Mouse (Mus musculus): Measurements from ENCODE around the gene Ddx19b.
A peak's percentile ranks its signal among the peaks of the same experiment; 100 is the strongest.
"Not testable (repeated sequence)": the region's sequence is repeated elsewhere in the genome, so short reads cannot be mapped to it uniquely, and the experiment has no call there.

Gene Ddx19b

DNA sequence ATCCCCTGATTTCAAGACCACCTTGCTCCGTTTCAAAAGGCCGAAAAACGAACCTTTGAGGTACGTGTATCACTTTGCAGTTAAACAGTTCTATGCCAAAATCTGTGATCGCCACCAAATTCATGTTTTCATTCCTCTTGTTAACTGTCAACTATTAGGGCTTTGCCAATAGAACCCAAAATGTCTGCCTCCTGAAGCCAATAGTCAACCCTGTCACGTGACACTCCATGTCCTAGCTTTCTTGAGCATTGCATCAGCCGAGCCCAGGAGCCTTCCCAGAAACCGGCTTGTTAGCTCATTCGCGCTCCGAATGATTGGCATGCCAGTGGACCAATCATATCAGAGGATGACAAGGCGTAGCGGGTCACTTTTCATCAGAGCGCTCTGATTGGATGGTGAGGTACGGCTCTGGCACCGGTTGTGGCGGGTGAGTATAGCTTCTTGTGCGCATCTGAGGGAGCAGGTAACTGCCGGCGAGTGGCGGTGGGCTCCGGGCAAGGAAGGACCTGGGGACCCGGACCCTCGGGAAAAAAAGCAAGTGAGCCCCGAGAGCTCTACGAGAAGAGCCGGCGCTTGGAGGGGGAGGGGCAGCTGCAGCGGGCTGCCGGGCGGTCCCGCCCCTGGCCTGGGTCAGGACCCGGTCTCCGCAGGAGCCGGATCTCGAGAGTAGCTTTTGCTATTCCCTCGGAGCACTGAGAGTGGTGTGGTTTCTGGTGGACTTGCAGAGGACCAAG, 2.1 kb upstream of the Ddx19b start:
- peak; percentile 100 for DNase-seq (ENCODE audit: low spot score)

DNA sequence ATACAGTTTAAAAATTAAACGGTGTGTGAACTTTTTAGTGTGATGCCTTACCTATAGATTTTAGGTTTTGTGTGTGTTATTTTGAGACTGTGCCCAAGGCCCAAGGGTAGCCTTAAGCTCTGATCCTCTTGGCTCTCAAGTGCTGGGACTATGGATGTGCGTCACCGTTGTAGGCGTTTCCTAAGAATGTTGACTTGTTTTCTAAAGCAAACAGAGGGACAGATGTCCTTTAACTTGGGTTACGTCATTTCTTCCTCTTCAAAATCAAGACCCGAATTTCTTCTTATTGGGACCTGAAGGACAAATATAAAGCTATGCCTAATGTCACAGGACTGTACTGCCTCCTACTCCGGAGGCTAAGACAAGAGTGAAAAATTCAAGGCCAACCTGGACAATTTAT, 1.4 kb upstream of the Ddx19b start, which contains the start of gene Aars:
Gene Aars (plus strand): TSS at position 229 of the 400 bp plus-strand sequence.
- no peak for DNase-seq (ENCODE audit: low spot score)

DNA sequence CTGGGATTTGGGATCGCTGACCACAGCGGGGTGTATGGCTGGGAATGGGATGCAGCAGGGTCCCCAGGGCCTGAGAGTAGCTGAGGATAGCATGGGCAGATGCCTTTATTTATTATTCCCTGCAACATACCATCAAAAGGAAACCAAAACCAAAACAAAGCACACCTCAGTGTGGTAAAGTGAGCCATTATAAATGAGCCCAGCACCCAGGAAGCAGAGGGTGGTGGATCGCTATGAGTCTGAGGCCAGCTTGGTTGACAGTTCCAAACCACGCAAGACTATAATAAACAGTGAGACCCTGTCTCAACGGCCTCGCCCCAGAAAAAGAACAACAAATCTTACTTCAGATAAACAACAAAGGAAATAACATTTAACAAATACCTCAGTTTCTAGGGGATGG, 1.5 kb downstream of the Ddx19b start:
- DNase-seq (ENCODE audit: low spot score), result no peak

DNA sequence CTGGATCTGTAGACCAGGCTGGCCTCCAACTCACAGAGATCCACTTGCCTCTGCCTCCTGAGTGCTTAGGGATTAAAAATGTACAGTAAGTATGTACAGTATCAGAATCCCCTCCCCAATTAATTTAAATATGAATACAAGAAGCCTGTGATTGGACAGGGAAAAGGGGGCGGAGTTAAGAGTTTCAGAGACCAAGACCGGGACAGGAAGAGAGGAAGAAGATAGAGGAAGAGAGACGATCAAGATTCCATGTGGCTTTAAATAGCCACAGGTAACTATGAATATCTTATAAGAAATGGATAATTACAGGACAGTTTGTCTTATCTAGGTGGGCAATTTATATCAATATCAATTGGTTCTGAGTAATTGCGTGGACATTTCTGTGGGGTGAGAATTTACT, 2.0 kb downstream of the Ddx19b start:
- DNase-seq (ENCODE audit: low spot score), result no peak

DNA sequence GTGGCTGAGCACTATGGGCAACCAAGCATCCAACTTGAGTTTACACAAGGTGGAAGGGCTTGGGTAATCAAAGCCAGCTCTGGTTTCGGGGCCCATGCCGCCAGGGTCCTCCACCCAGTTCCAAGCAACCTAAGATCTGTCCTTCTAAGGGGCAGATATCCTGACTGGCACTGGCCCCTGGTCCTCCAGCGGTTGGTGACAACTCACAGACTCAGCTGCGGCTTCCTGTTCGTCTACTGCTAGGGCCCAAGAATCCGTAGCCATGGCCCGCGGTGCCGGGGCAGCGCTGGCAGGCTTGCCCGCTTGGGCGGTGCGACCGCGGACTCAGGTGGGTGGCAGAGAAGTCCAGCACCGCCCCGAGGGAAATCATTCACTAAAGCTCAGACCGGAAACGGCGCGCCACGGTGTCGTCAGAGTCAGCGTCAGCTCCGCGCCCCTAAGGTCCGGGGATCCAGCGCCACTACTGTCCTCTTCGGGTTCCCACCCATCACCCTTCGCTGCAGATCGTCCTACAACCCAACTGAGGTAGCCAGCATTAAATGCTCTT, 4.1 kb downstream of the Ddx19b start:
- DNase-seq (ENCODE audit: low spot score), result peak; percentile 91

DNA sequence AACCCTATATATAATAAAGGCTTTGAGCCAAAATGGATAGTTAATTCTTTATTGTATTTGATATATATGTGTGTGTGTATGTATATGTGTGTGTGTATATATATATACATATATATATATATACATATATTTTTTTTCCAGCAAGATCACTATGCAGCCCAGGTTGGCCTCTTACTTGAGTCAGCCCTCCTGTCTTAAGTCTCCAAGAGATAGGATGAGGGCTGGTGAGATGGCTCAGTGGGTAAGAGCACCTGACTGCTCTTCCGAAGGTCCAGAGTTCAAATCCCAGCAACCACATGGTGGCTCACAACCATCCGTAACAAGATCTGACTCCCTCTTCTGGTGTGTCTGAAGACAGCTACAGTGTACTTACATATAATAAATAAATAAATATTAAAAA, 4.9 kb downstream of the Ddx19b start:
- DNase-seq (ENCODE audit: low spot score), result not testable (repeated sequence)

DNA sequence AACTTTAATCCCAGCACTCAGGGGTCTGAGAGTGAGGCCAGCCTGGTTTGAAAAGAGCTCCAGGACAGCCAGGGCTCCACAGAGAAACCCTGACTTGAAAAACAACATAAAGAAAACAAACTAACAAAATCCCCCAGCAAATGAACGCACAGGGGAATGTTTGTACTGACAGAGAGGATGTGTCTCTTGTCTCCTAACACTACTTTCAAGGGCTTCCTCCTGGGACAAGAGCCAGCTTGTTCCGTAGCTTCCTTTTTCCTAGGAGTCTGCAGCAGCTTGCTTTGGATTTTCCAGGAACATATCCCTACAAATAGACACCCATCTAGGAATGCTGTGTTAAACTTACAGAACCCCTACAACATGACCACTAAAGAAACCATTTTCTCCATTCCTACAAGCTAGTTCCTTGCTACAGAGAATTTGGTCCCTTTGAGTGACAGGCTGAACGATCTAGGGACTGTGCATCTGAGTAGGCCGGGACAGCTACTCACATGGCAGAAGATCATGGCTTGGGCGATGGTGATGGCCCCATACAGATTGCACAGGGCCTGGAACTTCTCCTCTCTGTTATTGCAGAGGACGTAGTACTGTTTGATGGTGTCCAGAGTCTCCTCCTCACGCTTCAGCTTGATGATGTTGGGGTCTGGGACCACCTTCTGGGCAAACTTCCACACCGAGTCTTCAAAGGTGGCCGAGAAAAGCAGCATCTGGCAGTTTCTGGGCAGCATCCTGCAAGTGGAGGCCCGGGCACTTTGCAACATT, 21.1 kb downstream of the Ddx19b start:
- DNase-seq (ENCODE audit: low spot score), result not testable (repeated sequence)

DNA sequence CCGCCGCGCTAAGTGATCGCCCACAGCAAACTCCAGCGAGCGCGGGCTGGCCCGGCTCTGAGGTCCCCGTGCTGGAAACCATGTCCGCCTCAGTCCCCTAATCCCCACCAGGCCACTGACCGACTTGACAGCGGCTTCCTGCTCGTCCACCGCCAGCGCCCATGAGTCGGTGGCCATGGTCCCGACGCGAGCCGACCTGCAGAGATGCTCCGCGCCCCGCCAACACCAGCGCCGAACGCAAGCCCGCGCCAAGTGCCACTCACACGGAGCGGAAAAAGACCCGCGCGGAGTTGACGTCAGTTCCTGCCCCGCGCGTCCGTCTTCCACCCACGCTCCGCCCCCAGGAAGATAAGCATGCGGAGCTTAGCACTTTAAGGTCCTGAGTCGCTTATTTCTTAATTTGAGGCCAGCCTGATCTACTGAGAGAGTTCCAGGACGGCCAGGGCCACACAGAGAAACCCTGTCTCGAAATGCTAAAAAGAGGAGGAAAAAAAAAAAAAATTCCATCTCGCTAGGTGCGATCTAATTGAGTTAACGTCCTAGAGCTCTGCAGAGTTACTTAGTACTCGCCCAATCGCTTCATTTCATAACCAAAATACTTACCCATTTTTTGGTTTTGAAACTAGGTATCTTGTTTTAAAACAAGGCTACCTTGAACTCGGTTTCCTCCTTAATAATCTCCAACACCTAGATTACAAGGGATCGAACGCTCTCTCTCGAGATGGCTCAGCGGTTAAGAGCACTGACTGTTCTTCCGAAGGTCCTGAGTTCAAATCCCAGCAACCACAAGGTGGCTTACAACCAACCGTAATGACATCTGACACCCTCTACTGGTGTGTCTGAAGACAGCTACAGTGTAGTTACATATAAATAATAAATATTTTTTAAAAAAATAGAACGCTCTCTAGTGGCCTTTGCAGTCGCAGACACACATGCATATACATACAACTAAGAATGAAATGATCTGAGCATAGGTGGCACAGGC, 33.7 kb downstream of the Ddx19b start, which contains the start of gene Ddx19a:
Gene Ddx19a (minus strand): TSS at position 254 of the 985 bp plus-strand sequence.
- DNase-seq (ENCODE audit: low spot score), result peak; percentile 89

DNA sequence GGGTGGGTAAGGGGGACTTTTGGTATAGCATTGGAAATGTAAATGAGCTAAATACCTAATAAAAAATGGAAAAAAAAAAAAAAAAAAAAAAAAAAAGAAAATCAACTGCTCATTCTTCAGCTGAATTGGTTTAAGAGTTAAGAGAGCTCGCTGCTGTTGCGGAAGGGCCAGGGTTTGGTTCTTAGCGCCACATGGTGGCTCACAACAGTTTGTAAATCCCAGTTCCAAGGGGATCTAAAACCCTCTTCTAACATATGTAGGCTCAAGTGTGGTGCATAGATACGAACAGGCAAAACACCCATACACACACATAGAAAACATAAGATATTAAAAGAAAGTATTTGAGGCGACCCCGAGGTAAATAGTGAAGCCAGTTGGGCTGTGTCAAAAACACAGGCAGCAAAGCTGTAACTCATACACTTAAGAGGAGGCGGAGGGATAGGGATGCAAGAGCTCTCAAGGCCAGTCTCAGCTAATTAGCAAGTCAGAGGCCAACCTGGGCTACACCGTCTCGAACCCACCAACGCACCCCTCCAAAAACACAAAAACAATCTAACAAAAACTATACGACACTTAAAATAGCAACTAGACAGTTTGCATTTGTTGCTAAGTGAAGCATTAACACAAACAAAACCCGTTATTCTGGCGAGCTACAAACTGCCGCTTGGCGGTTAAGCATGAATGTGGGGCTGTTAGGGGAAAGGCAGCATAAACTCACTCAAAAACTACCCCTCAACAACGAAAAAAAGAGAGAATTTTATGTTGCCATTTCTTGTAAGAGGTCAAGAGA, 34.7 kb downstream of the Ddx19b start:
- DNase-seq (ENCODE audit: low spot score), result no peak

DNA sequence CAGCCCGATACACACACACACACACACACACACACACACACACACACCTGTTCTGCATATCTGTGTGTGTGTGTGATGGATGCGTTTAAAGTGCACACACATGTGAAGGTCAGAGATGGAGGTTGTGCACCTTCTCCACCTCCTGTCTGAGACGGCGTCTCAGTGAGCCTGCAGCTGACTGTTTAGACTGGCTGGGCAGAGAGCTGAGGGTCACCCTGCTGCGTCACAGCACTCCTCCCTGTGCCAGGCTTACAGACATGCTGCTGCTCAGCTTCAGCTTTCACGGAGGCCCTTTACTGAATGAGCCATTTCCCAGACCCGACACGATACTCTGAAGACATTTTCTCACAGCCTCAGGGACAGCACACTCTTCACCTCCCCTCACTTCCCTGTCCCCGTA, 41.5 kb downstream of the Ddx19b start:
- DNase-seq (ENCODE audit: low spot score), result no peak

DNA sequence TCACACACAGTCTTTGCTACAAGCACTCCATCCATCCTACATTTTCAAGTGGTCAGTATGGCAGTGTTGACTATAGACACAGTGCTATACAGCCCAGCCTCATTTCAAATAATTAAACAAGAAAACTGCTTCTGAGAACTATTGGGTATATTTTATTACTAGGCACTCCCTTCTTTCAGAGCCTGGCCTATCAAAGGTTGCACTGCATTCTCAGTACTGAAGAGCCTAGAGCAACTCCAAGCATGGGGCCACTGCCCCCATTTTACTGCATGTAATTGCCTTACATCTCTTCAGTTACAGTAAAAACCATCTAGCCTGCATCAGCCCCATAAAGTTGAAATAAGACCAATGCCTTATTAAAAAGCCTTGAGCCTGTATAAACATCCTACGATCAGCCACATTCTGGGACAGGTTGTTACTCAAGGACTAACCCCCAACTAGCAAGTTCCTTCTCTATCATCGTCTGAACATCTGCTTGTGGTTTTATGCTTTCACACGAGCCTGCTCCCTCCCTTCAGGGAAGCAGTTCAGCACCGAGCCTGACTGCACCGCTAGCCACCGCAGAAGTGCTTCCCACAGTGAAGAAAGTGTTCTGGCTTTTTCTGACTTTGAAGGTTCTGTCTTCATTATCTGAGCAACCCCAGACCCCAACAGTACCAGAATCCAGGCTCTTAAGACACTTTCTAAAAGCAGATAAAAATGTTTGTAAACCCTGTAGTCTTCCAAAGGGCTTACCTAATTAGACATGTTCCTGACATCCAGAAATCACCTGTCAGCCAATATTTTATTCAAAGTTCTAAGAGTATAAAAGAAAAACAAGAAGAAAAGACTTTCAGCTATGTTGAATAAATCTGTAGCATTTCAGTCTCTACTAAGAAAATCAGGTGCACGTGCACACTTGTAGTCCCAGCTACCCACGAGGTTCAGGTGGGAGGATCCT, 43.5 kb downstream of the Ddx19b start:
- DNase-seq (ENCODE audit: low spot score), result no peak

DNA sequence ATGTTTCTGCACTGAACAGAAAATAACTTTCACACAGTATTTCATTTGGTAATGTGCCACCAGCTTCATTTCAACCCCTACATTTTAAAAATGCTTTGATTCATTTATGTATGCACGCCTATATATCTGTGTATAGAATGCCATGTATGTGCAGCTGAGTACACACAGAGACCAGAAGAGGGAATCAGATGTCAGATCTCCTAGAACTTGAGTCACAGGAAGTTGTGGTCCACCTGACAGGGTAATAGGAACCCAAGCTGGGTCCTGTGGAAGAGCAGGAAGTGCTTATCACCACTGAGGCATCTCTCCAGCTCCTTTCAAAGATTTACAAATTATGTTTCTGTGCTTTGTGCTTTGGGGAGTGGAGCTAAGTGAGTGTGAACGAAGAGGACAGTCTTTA, 50.2 kb downstream of the Ddx19b start:
- no peak for DNase-seq (ENCODE audit: low spot score)

DNA sequence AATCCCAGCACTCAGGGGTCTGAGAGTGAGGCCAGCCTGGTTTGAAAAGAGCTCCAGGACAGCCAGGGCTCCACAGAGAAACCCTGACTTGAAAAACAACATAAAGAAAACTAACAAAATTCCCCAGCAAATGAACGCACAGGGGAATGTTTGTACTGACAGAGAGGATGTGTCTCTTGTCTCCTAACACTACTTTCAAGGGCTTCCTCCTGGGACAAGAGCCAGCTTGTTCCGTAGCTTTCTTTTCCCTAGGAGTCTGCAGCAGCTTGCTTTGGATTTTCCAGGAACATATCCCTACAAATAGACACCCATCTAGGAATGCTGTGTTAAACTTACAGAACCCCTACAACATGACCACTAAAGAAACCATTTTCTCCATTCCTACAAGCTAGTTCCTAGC, 53.6 kb downstream of the Ddx19b start:
- DNase-seq (ENCODE audit: low spot score), result not testable (repeated sequence)

DNA sequence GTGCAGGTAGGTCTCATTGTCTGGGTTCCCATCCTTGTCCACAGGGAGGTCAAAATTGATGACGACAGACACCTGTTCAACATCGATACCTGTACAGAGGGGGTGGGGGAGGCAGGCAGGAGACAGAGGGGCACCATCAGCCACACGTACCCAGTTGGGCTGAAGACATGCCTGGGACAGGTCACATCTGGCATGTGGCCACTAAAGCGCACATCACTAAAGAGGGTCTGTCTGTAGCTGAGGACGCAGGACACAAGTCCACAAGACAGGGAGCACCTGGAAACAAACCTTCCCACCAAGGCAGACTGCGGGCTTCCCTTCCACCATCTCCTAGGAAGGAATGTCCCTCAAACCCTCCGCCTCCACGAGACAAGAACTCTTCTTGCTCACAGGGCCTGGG, 55.0 kb downstream of the Ddx19b start:
- DNase-seq (ENCODE audit: low spot score), result not testable (repeated sequence)

DNA sequence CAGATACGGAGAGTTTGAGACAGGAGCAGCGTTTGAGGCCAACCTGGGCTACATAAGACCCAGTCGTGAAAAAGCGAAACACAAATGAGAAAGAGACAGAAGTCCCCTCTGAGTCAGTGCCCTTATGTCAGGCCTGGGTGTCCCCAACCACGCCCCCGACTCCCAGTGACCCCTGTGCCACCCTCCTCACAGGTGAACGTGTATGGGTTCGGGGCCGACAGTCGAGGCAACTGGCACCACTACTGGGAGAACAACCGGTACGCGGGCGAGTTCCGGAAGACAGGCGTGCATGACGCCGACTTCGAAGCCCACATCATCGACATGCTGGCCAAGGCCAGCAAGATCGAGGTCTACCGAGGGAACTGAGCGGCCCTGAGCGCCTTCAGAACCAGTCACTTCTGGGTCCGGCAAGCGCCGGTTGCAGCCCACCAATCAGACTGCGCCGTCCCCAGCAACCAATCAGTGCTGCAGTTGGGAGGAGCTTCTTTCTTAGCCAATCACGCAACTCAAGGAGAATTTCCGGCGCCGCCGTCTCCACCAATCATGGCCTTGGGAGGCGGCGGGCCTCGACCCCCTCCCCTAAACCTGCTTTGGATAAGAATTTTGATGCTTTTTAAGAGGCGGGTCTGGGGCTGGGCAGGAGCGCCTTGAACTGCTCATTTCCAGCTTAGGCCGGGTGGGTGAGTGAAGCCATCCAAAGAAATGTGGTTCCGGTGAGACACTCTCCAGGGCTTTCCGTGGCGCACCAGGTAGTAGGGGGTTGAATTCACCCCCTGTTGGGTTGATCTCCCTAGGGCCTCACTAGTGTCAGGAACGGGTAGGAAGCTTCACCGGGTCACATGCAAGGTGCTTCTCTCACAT, 61.4 kb downstream of the Ddx19b start:
- DNase-seq (ENCODE audit: low spot score), result peak; percentile 92

DNA sequence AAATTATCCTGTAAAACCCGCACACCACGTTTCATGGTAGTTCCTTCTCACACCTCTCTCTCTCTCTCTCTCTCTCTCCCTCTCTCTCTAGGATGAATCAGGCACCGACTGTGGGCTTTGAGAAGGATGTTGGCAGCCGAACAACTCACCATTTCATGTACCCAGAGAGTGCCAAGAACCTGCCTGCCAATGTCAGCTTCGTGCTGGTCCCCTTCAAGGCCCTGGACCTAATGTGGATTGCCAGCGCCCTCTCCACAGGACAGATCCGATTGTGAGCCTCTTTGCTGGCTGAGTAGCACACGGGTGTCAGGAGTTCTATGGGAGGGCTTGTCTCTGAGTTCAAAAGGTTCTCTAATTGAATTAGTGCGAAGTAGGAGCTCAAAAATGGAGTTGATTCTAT, 64.2 kb downstream of the Ddx19b start:
- DNase-seq (ENCODE audit: low spot score), result no peak

DNA sequence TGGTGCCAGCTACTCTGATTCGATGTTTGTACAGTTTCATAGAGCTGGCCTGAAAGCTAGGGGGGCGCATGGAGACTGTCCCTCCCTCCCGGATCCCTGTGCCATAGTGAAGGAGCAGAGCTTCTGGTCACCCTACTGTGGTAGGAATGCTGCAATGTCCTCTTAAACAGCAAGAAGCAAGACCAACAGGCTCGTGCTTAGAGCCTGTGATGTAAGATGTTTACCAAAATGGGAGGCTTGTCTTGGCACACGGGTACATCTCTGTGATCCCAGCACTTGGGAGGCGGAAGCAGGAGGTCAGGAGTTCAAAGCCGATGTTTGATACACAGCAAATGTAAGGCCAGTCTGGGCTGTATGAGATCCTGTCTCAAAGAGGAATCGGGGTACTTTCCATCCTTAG, 65.0 kb downstream of the Ddx19b start:
- DNase-seq (ENCODE audit: low spot score), result peak; percentile 61

DNA sequence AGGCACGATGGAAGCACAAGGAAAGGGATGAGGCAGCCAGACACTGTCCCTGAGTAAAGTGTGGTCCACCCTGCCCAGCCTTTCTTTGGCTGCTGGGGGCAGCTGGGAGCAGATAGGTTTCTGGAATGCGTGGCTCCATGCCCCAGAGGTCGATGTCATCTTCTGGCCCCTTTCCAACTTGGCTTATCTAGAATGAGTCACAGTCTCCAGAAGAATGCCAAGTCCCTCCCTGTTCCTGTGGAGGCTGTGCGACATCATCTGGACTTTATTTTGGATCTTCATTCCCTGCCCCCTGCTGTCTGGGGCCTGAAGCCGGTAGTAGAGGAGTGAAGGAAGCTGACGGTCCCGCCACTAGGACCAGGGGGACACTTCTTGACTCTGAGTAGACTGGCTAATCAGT, 66.0 kb downstream of the Ddx19b start:
- DNase-seq (ENCODE audit: low spot score), result peak; percentile 91

DNA sequence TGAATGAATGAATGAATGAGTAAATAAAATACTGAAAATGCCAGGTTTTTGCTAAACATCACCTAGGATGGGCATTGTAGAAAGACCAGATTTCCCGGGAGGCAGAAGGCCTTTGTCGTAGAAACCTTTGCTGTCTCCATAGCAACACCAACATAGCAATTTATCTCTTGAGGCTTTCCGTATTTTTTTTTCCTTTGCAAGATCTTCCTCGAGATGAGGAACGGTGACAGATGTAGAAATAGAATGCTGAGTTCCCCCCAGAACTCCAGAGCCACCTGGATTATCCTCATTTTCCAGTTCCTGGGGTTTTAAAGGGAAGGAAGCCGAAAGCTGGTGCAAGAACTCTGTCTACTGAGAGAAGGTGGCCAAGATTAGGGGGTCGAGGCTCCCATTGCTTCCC, 66.9 kb downstream of the Ddx19b start:
- no peak for DNase-seq (ENCODE audit: low spot score)

Measured in lung, postnatal 25 days (tissue).